Mouse (Mus musculus): ENCODE data around the gene Rbms1.

Rbms1 gene

DNA sequence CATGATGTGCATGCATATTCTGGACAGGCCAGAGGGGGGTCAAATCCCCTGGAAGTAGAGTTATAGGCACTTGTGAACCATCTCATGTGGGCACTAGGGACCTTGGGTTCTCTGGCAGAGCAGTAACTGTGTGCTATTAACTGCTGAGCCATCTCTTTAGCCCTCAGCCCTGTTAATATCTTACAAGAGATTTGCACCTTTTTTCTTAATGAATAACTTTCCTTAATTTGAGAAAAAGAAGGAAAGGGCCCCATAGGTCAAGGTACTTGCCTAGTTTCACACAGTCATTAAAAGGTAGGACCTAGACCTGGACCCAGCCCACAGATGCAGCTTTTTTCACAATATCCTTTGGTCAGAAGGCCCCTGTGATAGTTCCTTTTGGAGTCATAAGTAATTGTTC is 246.4 kb downstream of the Rbms1 start:
- in situ Hi-C loops (cut with MboI; ENCODE audit: low sequenced_read_pairs) = no loop called here

DNA sequence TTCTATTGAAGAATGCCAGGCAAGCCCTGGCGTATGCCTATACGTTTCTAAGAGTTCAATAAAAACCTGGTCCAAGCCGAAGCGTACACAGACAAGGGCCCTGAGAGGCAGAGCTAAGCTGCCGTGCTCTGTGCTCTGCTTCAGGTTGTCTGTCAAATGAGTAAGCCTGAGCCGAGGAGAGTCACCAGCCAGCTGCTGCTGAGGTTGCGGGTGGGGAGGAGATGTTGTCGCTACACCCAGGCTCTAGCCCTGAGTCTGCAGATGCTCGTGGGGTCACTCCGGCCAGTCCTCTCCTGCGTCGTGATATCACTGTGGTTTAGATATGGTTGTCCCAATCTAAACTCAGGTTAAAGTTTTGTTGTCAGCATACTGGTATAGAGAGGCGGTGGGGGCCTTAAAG is 247.2 kb downstream of the Rbms1 start:
- in situ Hi-C loops (cut with MboI; ENCODE audit: low sequenced_read_pairs) = no loop called here

- in situ Hi-C loops (cut with MboI; ENCODE audit: low sequenced_read_pairs) = no loop called here
These were observed 248.0 kb downstream of the Rbms1 start for GRCm38 (mm10) chr2:60714971-60715502.

DNA sequence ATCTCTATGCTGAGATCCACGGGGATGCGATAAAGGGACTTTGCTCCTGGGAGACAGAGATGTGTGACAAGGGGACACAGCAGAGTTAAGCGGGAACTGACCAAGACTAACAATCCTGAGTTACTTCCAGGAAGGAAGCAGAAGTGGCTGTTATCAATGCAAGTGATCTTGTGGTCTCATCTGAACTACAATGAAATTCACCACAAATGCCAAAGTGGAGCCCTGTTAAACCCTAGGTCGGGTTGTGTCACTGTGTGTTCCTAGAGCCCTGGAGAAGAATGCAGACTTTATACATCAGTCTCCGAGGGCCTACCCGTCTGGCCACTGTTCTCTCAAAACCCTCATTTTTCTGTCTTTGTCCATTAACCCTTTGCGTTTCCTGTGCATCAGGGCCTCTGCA is 248.5 kb downstream of the Rbms1 start:
- in situ Hi-C loops (cut with MboI; ENCODE audit: low sequenced_read_pairs) = no loop called here

GRCm38 (mm10) chr2:60713857-60714256 is 249.1 kb downstream of the Rbms1 start:
- in situ Hi-C loops (cut with MboI; ENCODE audit: low sequenced_read_pairs) = no loop called here

GRCm38 (mm10) chr2:60712891-60713290 is 250.1 kb downstream of the Rbms1 start:
- in situ Hi-C loops (cut with MboI; ENCODE audit: low sequenced_read_pairs) = no loop called here

DNA sequence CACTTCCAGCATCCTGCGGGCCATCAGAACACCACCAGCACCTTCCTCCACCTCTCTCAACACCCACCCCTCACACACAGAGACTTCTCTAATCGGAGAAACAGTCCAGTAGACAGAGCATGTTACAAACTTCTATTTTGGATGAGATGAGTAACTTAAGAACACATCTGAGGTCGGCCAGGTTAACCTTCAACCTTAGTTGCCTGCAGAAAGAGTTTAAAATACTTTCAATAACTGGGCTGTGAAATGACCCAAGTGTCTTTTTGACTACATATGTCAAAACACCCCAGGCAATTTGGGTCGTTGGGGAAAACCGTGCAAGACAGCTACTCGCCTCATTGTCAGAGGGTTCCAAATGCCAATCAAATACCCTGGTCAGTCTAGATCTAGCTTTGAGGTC is 250.5 kb downstream of the Rbms1 start:
- in situ Hi-C loops (cut with MboI; ENCODE audit: low sequenced_read_pairs) = no loop called here

DNA sequence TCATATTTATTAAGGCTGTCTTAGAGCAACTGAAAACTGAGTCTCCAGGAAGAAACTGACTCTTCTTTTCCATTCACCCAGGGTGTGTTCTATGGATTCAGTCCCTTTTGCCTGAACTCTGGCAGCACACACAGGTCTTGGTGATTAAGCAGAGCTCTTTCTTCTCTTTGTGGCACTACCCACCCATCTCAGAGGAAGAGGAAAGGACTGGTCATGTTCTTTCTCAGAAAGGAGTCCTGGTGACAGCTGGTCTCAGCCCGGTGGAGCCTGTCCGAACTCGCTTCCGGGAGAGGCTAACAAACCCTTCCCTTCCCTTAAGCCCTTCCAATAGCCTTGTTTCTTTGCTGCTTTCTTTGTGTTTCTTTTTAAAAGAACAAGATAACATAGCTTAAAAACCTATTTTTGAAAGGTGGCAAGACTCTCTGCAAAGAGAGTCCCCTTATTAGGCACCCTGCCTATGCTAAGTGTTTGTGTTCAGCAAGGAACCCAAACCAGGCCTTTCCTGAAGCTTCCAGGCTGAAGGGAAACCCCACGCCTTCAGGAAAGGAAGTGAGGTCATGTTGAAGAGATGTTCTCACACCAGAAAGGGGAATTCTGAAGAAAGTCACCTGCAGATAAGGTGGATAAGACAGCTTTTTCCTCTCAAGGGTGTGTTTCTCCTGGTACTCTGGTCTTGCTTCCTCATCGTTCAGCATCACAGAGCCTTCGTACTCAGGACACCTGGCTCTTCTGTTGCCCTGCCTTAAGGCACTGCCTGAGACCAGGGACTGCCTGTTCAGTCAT is 251.7 kb downstream of the Rbms1 start:
- in situ Hi-C loops (cut with MboI; ENCODE audit: low sequenced_read_pairs) = no loop called here

DNA sequence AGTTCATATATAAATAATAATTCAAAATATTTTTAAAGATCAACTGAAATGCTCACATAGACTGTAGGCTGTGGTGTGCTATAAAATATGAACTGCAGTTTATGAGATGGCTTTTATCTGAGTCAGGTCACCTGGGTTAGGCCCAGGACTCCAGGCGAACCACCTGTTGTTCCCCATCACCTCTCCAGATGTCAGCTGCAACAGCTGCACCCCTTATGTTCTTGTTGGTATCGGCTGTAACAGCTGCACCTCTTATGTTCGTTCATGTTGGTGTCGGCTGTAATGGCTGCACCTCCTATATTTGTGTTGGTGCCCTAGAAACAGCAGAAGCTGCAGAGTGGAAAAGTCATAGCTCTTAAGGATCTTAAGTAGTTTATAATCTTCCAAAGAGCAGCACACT is 252.7 kb downstream of the Rbms1 start:
- in situ Hi-C loops (cut with MboI; ENCODE audit: low sequenced_read_pairs) = no loop called here

DNA sequence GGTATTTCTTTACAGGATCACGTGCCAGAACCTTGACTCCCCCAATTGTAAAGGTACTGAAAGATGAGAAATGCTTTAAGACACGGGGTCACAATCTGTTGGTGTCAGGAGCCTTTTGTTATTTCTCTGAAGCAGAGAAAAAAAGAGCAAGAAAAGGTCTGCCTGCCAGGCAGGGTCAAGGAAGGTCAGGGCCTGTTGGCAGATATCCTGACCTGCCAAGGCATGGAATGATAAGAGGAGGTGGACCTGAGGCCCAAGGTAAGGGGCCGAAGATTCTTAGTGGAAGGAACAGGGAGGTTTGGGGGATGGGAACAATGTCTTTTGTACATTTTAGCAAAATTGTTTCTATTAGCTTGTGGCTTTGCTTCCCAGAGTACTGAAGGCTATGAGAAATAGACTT is 254.3 kb downstream of the Rbms1 start:
- in situ Hi-C loops (cut with MboI; ENCODE audit: low sequenced_read_pairs) = no loop called here

DNA sequence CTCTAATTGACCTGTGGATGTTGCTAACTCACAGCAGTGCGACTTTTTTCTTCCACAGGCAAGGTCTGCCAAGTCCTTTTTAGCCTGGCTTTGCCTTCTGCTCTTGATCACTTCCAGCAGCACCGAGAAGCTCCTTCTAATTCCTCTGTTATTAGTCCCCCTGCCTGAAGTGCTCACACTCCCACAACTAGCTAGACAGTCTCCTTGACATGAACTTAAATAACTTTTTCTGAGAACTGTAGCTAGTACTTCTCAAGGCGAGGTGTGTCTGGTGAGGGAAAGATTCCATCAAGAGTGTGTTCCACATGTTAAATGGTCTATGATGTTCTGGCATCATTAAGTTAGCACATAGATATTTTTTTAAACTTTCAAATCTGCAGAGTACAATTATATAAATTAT is 256.1 kb downstream of the Rbms1 start:
- in situ Hi-C loops (cut with MboI; ENCODE audit: low sequenced_read_pairs) = no loop called here

DNA sequence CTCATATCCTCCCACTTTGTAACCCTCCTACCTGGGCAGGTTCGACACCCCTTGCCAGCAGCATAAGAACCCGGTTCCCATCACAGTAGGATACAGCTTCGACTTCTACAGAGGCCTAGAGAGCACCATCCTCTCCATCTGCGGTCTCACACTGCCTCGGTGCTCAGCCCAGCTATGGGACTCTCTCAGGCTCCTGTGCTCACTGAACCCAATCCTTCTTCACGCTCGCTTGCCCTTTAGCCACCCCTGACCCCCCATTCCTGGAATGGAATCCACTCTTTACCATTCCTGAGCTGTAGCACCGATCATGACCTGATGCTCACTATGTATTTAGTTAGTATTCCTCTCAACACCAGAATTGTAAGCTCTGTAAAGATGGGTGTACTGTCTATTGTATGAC is 257.6 kb downstream of the Rbms1 start:
- in situ Hi-C loops (cut with MboI; ENCODE audit: low sequenced_read_pairs) = no loop called here

GRCm38 (mm10) chr2:60703315-60703714 is 259.7 kb downstream of the Rbms1 start:
- in situ Hi-C loops (cut with MboI; ENCODE audit: low sequenced_read_pairs) = no loop called here

- in situ Hi-C loops (cut with MboI; ENCODE audit: low sequenced_read_pairs) = no loop called here
These were observed 262.0 kb downstream of the Rbms1 start for GRCm38 (mm10) chr2:60700956-60701355.

Data from CH12F3 (cell line).